Mouse (Mus musculus) embryonic facial prominence, embryonic 13.5 days (tissue): Measurements from ENCODE around the gene Itgb5. TPM values are rescaled to one million over a fixed set of nuclear protein-coding genes. Genes with fewer than 3 reads are reported as not detected.

Experiments used
- ATAC-seq: fragments of 200-750 bp; cut with Nextera tagmentation; 2 replicates; pipeline ENCODE4 v1.8.0; 2017; ENCODE audit warnings: low read depth; ENCODE audit not compliant: insufficient number of reproducible peaks, insufficient read depth, low FRiP score, low TSS enrichment
- H3K27ac ChIP-seq: fragments of 300-500 bp; sonication (generic); 2 replicates; pipeline ENCODE4 v1.5.1; 2015; ENCODE audit warnings: moderate library complexity, mild to moderate bottlenecking, inconsistent platforms
- H3K27me3 ChIP-seq: fragments of 300-500 bp; sonication (generic); 2 replicates; pipeline ENCODE4 v1.6.1; 2015; ENCODE audit warnings: mild to moderate bottlenecking, inconsistent platforms
- H3K36me3 ChIP-seq: fragments of 300-500 bp; sonication (generic); 2 replicates; pipeline ENCODE4 v1.6.1; 2015; ENCODE audit warnings: mild to moderate bottlenecking, inconsistent platforms
- H3K4me1 ChIP-seq: fragments of 300-500 bp; sonication (generic); 2 replicates; pipeline ENCODE4 v1.6.1; 2015; ENCODE audit warnings: inconsistent platforms
- H3K4me2 ChIP-seq: fragments of 300-500 bp; sonication (generic); 2 replicates; pipeline ENCODE4 v1.6.1; 2015; ENCODE audit warnings: moderate library complexity, mild to moderate bottlenecking, inconsistent platforms
- H3K4me3 ChIP-seq: fragments of 300-500 bp; sonication (generic); 2 replicates; pipeline ENCODE4 v1.5.1; 2015; ENCODE audit warnings: mild to moderate bottlenecking, inconsistent platforms
- H3K9ac ChIP-seq: fragments of 300-500 bp; sonication (generic); 2 replicates; pipeline ENCODE4 v1.6.1; 2015; ENCODE audit warnings: mild to moderate bottlenecking, inconsistent platforms
- H3K9me3 ChIP-seq: fragments of 300-500 bp; sonication (generic); 2 replicates; pipeline ENCODE4 v1.6.1; 2016; ENCODE audit warnings: inconsistent platforms
- WGBS: fragments of 180-500 bp; shearing (Covaris S2); methylation state at CpG from one replicate; pipeline ENCODE4 v1.1.7; 2015; ENCODE audit warnings: mixed read lengths; 5-methylcytosine and 5-hydroxymethylcytosine counted together
- polyA plus RNA-seq: library from polyadenylated mRNA; unstranded; fragments of >200 nt; fragmentation: Nextera tagmentation; extraction: Ambion mirVana; gene quantifications from 2 replicates; pipeline ENCODE4 v1.2.1, GENCODE M21; 2015

Gene Itgb5
- 47.7 and 94.8 TPM in 2 replicates for polyA plus RNA-seq

GRCm38 (mm10) chr16:33829301-33829831 lies at the start of gene Itgb5:
Gene Itgb5 (plus strand): TSS chr16:33829665.
- Histone ChIP-seq H3K36me3 (no peaks in the 10 kb centered on the region), H3K4me3 (peak within 1 kb of the TSS; percentile 93), H3K27me3 (no peaks in the 10 kb centered on the region), H3K4me2 (peak within 1 kb of the TSS; percentile 78), H3K27ac (peak within 1 kb of the TSS; percentile 93), H3K9me3 (no peaks in the 10 kb centered on the region), H3K4me1 (peaks cover 50% of the 10 kb centered on the region), H3K9ac (peak within 1 kb of the TSS; percentile 98)
- ATAC-seq: peak; percentile 65; the same call in 1 of the 2 replicates
- WGBS: 1% methylated on average over 42 of the region's 43 CpGs

- 70% methylated on average over 5 of the region's 5 CpGs for WGBS
- H3K9ac ChIP-seq: no peak overlapping the region
- no peaks in the 10 kb centered on the region for H3K9me3 ChIP-seq
- no peak overlapping the region for H3K4me2 ChIP-seq
- ATAC-seq: no peak
- H3K27ac ChIP-seq: no peak overlapping the region
- H3K4me3 ChIP-seq: no peak overlapping the region
- H3K36me3 ChIP-seq: no peaks in the 10 kb centered on the region
- H3K27me3 ChIP-seq: no peaks in the 10 kb centered on the region
- no peaks in the 10 kb centered on the region for H3K4me1 ChIP-seq
Measured at GRCm38 (mm10) chr16:33781789-33782728, 47.4 kb upstream of the Itgb5 start.

- Histone ChIP-seq H3K36me3 (no peaks in the 10 kb centered on the region), H3K9me3 (no peaks in the 10 kb centered on the region), H3K4me1 (no peaks in the 10 kb centered on the region), H3K27ac (no peak overlapping the region), H3K9ac (no peak overlapping the region), H3K4me3 (no peak overlapping the region), H3K27me3 (no peaks in the 10 kb centered on the region), H3K4me2 (no peak overlapping the region)
- 88% methylated on average over 1 of the region's 1 CpGs for WGBS
- ATAC-seq: no peak
Measured at GRCm38 (mm10) chr16:33782729-33783091, 46.8 kb upstream of the Itgb5 start.

- Histone ChIP-seq H3K27me3 (no peaks in the 10 kb centered on the region), H3K36me3 (no peaks in the 10 kb centered on the region), H3K4me2 (no peak overlapping the region), H3K27ac (no peak overlapping the region), H3K9ac (no peak overlapping the region), H3K9me3 (no peaks in the 10 kb centered on the region), H3K4me1 (no peaks in the 10 kb centered on the region), H3K4me3 (no peak overlapping the region)
- 78% methylated on average over 1 of the region's 1 CpGs for WGBS
- no peak for ATAC-seq
Measured at GRCm38 (mm10) chr16:33784547-33784946, 44.9 kb upstream of the Itgb5 start.

- Histone ChIP-seq H3K9me3 (no peaks in the 10 kb centered on the region), H3K27me3 (no peaks in the 10 kb centered on the region), H3K27ac (no peak overlapping the region), H3K4me2 (no peak overlapping the region), H3K9ac (no peak overlapping the region), H3K4me1 (no peaks in the 10 kb centered on the region), H3K36me3 (no peaks in the 10 kb centered on the region), H3K4me3 (no peak overlapping the region)
- 59% methylated on average over 8 of the region's 8 CpGs for WGBS
- ATAC-seq: no peak
Measured at GRCm38 (mm10) chr16:33785092-33785704, 44.3 kb upstream of the Itgb5 start.

- Histone ChIP-seq H3K9me3 (no peaks in the 10 kb centered on the region), H3K36me3 (no peaks in the 10 kb centered on the region), H3K4me3 (no peak overlapping the region), H3K27me3 (no peaks in the 10 kb centered on the region), H3K4me2 (no peak overlapping the region), H3K27ac (no peak overlapping the region), H3K9ac (no peak overlapping the region), H3K4me1 (no peaks in the 10 kb centered on the region)
- ATAC-seq: no peak
- WGBS: 82% methylated on average over 7 of the region's 7 CpGs
Measured at GRCm38 (mm10) chr16:33786657-33787390, 42.6 kb upstream of the Itgb5 start.

- H3K27ac ChIP-seq: no peak within 1 kb of the TSS
- H3K4me2 ChIP-seq: no peak within 1 kb of the TSS
- no peak within 1 kb of the TSS for H3K9ac ChIP-seq
- no peaks in the 10 kb centered on the region for H3K27me3 ChIP-seq
- H3K36me3 ChIP-seq: no peaks in the 10 kb centered on the region
- no peak for ATAC-seq
- WGBS: 76% methylated on average over 10 of the region's 10 CpGs
- no peaks in the 10 kb centered on the region for H3K9me3 ChIP-seq
- no peak within 1 kb of the TSS for H3K4me3 ChIP-seq
- 0 out of 2 replicates have a peak, but pooled peaks cover 3% of the 10 kb centered on the region for H3K4me1 ChIP-seq
Measured at GRCm38 (mm10) chr16:33793846-33794791, 35.3 kb upstream of the Itgb5 start, which contains the start of gene Muc13. Gene Muc13 (plus strand): TSS chr16:33794037.

GRCm38 (mm10) chr16:33795106-33795505 lies 34.4 kb upstream of the Itgb5 start:
- Histone ChIP-seq H3K9me3 (no peaks in the 10 kb centered on the region), H3K9ac (no peak overlapping the region), H3K36me3 (no peaks in the 10 kb centered on the region), H3K4me2 (no peak overlapping the region), H3K27me3 (no peaks in the 10 kb centered on the region), H3K4me1 (0 out of 2 replicates have a peak, but pooled peaks cover 3% of the 10 kb centered on the region), H3K4me3 (no peak overlapping the region), H3K27ac (no peak overlapping the region)
- WGBS: 75% methylated on average over 4 of the region's 4 CpGs
- no peak for ATAC-seq

GRCm38 (mm10) chr16:33795887-33796286 lies 33.6 kb upstream of the Itgb5 start:
- Histone ChIP-seq H3K9me3 (no peaks in the 10 kb centered on the region), H3K4me3 (no peak overlapping the region), H3K27ac (no peak overlapping the region), H3K36me3 (no peaks in the 10 kb centered on the region), H3K4me1 (0 out of 2 replicates have a peak, but pooled peaks cover 3% of the 10 kb centered on the region), H3K9ac (no peak overlapping the region), H3K4me2 (no peak overlapping the region), H3K27me3 (no peaks in the 10 kb centered on the region)
- no peak for ATAC-seq
- 83% methylated on average over 6 of the region's 6 CpGs for WGBS

GRCm38 (mm10) chr16:33796756-33797155 lies 32.7 kb upstream of the Itgb5 start:
- Histone ChIP-seq H3K4me3 (no peak overlapping the region), H3K9ac (no peak overlapping the region), H3K4me2 (no peak overlapping the region), H3K27me3 (no peaks in the 10 kb centered on the region), H3K9me3 (no peaks in the 10 kb centered on the region), H3K4me1 (0 out of 2 replicates have a peak, but pooled peaks cover 3% of the 10 kb centered on the region), H3K27ac (no peak overlapping the region), H3K36me3 (no peaks in the 10 kb centered on the region)
- 89% methylated on average over 3 of the region's 3 CpGs for WGBS
- no peak for ATAC-seq
